Mouse (Mus musculus) cerebellum, adult 2 months (tissue): Measurements from ENCODE around the gene Clmp. TPM values are rescaled to one million over a fixed set of nuclear protein-coding genes. Genes with fewer than 3 reads are reported as not detected.

Experiments
- DNase-seq, 2 experiments: peaks; one replicate each; pipeline ENCODE4 v3.0.0; 2021
- H3K27ac ChIP-seq: fragments of 200-500 bp; 2 replicates; pipeline ENCODE4 v1.5.1; 2012; ENCODE audit warnings: low read length, control low read depth, inconsistent platforms; ENCODE audit not compliant: insufficient read depth
- H3K27me3 ChIP-seq: fragments of 200-500 bp; 2 replicates; pipeline ENCODE4 v1.6.1; 2012; ENCODE audit warnings: inconsistent platforms, mild to moderate bottlenecking, low read length, moderate library complexity; ENCODE audit not compliant: control insufficient read depth, insufficient read depth
- H3K4me1 ChIP-seq: fragments of 200-500 bp; 2 replicates; pipeline ENCODE4 v1.6.1; 2011; ENCODE audit warnings: low read length; ENCODE audit not compliant: control insufficient read depth, insufficient read depth
- H3K4me3 ChIP-seq: fragments of 200-500 bp; replicated peaks from 2 replicates; pipeline ENCODE3; 2011; ENCODE audit warnings: mild to moderate bottlenecking, low read depth, low read length, control low read depth; ENCODE audit not compliant: insufficient read depth
- CTCF ChIP-seq: fragments of 200-500 bp; IDR thresholded peaks from 2 replicates; pipeline ENCODE4 v1.5.1; 2011; ENCODE audit warnings: low read depth, mild to moderate bottlenecking, control low read depth, low read length, moderate library complexity, borderline replicate concordance; ENCODE audit not compliant: insufficient read depth
- POLR2A ChIP-seq: fragments of 200-500 bp; IDR thresholded peaks from 2 replicates; pipeline ENCODE4 v1.6.1; 2011; ENCODE audit warnings: low read length, control low read depth, borderline replicate concordance; ENCODE audit not compliant: insufficient read depth
- WGBS: fragments of 180-500 bp; shearing (Covaris S2); methylation state at CpG from one replicate; pipeline ENCODE4 v1.1.7; 2018; 5-methylcytosine and 5-hydroxymethylcytosine counted together
- polyA plus RNA-seq: library from polyadenylated mRNA; depleted of rRNA; stranded (reverse); fragments of >200 nt; gene quantifications from 2 replicates; pipeline ENCODE4 v1.2.3, GENCODE M21; 2012

Clmp gene
- polyA plus RNA-seq, 1 experiment = 21.8 TPM

GRCm38 (mm10) chr9:40805263-40805662 is 119.5 kb downstream of the Clmp start:
- Histone ChIP-seq H3K27me3 (no peaks in the 10 kb centered on the region), H3K27ac (no peak overlapping the region), H3K4me3 (peak overlapping the region; percentile 19), H3K4me1 (peaks cover 17% of the 10 kb centered on the region; the same call in 1 of the 2 replicates)
- peak; percentile 60; the same call in 1 of the 2 replicates for TF ChIP-seq CTCF
- TF ChIP-seq POLR2A = no peak
- 7% methylated on average over 2 of the region's 2 CpGs for WGBS
- DNase-seq = peak; percentile 67 to 74

GRCm38 (mm10) chr9:40806440-40807288 is 120.9 kb downstream of the Clmp start:
- WGBS = 15% methylated on average over 5 of the region's 5 CpGs
- peak; percentile 51 to 57 for DNase-seq
- H3K4me3 ChIP-seq = no peak overlapping the region
- no peaks in the 10 kb centered on the region for H3K27me3 ChIP-seq
- TF ChIP-seq POLR2A (peak; percentile 18; the same call in 1 of the 2 replicates), CTCF (no peak)
- H3K4me1 ChIP-seq = peaks cover 17% of the 10 kb centered on the region; the same call in 1 of the 2 replicates
- 0 out of 2 replicates have a peak overlapping the region, but pooled peaks have one; percentile 34 for H3K27ac ChIP-seq

GRCm38 (mm10) chr9:40807289-40807920 is 121.6 kb downstream of the Clmp start:
- Histone ChIP-seq H3K4me1 (peaks cover 17% of the 10 kb centered on the region; the same call in 1 of the 2 replicates), H3K4me3 (no peak overlapping the region), H3K27ac (peak overlapping the region; percentile 34; the same call in 1 of the 2 replicates), H3K27me3 (no peaks in the 10 kb centered on the region)
- WGBS = 21% methylated on average over 11 of the region's 11 CpGs
- TF ChIP-seq CTCF = no peak
- no peak for TF ChIP-seq POLR2A
- DNase-seq = peak in 1 of 2 experiments; percentile 37

GRCm38 (mm10) chr9:40808061-40808906 is 122.5 kb downstream of the Clmp start:
- 32% methylated on average over 16 of the region's 16 CpGs for WGBS
- H3K4me3 ChIP-seq = no peak overlapping the region
- peak in 1 of 2 experiments; percentile 25 for DNase-seq
- H3K4me1 ChIP-seq = peaks cover 17% of the 10 kb centered on the region; the same call in 1 of the 2 replicates
- H3K27me3 ChIP-seq = no peaks in the 10 kb centered on the region
- no peak for TF ChIP-seq CTCF
- no peak for TF ChIP-seq POLR2A
- no peak overlapping the region; the same call in 1 of the 2 replicates for H3K27ac ChIP-seq

- DNase-seq = no peak
- TF ChIP-seq CTCF (no peak), POLR2A (no peak)
- Histone ChIP-seq H3K27me3 (no peaks in the 10 kb centered on the region), H3K4me1 (peaks cover 17% of the 10 kb centered on the region; the same call in 1 of the 2 replicates), H3K4me3 (no peak overlapping the region), H3K27ac (no peak overlapping the region)
- WGBS = 55% methylated on average over 8 of the region's 8 CpGs
These were observed 123.1 kb downstream of the Clmp start for GRCm38 (mm10) chr9:40808907-40809280.

GRCm38 (mm10) chr9:40811860-40812259 is 126.1 kb downstream of the Clmp start:
- Histone ChIP-seq H3K27me3 (no peaks in the 10 kb centered on the region), H3K4me1 (peaks cover 7% of the 10 kb centered on the region; the same call in 1 of the 2 replicates), H3K27ac (no peak overlapping the region), H3K4me3 (no peak overlapping the region)
- no peak for DNase-seq
- WGBS = 32% methylated on average over 2 of the region's 2 CpGs
- peak; percentile 37 for TF ChIP-seq CTCF
- TF ChIP-seq POLR2A = no peak

GRCm38 (mm10) chr9:40814060-40814459 is 128.3 kb downstream of the Clmp start:
- H3K27ac ChIP-seq = no peak overlapping the region
- H3K4me1 ChIP-seq = no peaks in the 10 kb centered on the region
- 87% methylated on average over 7 of the region's 7 CpGs for WGBS
- no peaks in the 10 kb centered on the region for H3K27me3 ChIP-seq
- TF ChIP-seq POLR2A (no peak), CTCF (no peak)
- DNase-seq = no peak
- H3K4me3 ChIP-seq = no peak overlapping the region
